Mouse (Mus musculus) heart, adult 2 months (tissue): ENCODE data around the gene Rapgef5. TPM values are rescaled to one million over a fixed set of nuclear protein-coding genes. Genes with fewer than 3 reads are reported as not detected.

Source experiments
- DNase-seq, 2 experiments: peaks; one replicate each; pipeline ENCODE4 v3.0.0; 2021
- H3K27ac ChIP-seq: fragments of 200-600 bp; 2 replicates; pipeline ENCODE4 v1.8.1; 2022
- H3K27me3 ChIP-seq: fragments of 200-500 bp; 2 replicates; pipeline ENCODE4 v1.6.1; 2012; ENCODE audit warnings: mild to moderate bottlenecking, low read length, inconsistent platforms, mixed read lengths; ENCODE audit not compliant: control insufficient read depth, insufficient read depth
- H3K36me3 ChIP-seq: fragments of 200-500 bp; 2 replicates; pipeline ENCODE4 v1.6.1; 2012; ENCODE audit warnings: low read length, inconsistent platforms; ENCODE audit not compliant: control insufficient read depth, insufficient read depth
- H3K4me1 ChIP-seq: fragments of 200-500 bp; 2 replicates; pipeline ENCODE4 v1.6.1; 2011; ENCODE audit warnings: low read length; ENCODE audit not compliant: control insufficient read depth, insufficient read depth
- H3K4me3 ChIP-seq: fragments of 200-600 bp; 2 replicates; pipeline ENCODE4 v1.8.1; 2022
- H3K79me2 ChIP-seq: fragments of 200-500 bp; replicated peaks from 2 replicates; pipeline ENCODE4 v1.6.1; 2012; ENCODE audit warnings: mild to moderate bottlenecking, inconsistent platforms, low read length, moderate library complexity, mixed read lengths; ENCODE audit not compliant: control insufficient read depth, insufficient read depth
- H3K9ac ChIP-seq: fragments of 200-500 bp; 2 replicates; pipeline ENCODE4 v1.6.1; 2012; ENCODE audit warnings: low read depth, mild to moderate bottlenecking, control low read depth, inconsistent platforms, low read length, mixed read lengths
- CTCF ChIP-seq: fragments of 200-600 bp; IDR thresholded peaks from 2 replicates; pipeline ENCODE4 v1.8.1; 2022; ENCODE audit warnings: antibody characterized with exemption, mild to moderate bottlenecking, moderate library complexity
- EP300 ChIP-seq: fragments of 200-500 bp; IDR thresholded peaks from 2 replicates; pipeline ENCODE4 v1.6.1; 2011; ENCODE audit warnings: low read depth, low read length, control low read depth; ENCODE audit not compliant: insufficient read depth
- POLR2A ChIP-seq: fragments of 200-500 bp; IDR thresholded peaks from 2 replicates; pipeline ENCODE4 v1.6.1; 2011; ENCODE audit warnings: mild to moderate bottlenecking, low read depth, low read length, control low read depth; ENCODE audit not compliant: insufficient read depth
- WGBS: fragments of 180-500 bp; shearing (Covaris S2); methylation state at CpG from one replicate; pipeline ENCODE4 v1.1.7; 2018; 5-methylcytosine and 5-hydroxymethylcytosine counted together
- intact Hi-C: fragments of 180-260 bp; cut with DNase I; formaldehyde crosslinking; loops from one replicate; pipeline ENCODE4 v1.15.1; 2025
- polyA plus RNA-seq: library from polyadenylated mRNA; depleted of rRNA; stranded (reverse); fragments of >200 nt; gene quantifications from 2 replicates; pipeline ENCODE4 v1.2.3, GENCODE M21; 2012
- total RNA-seq, 2 experiments: library from RNA; stranded (reverse); gene quantifications; 2 replicates each; pipeline ENCODE4 v1.2.3; 2021

Rapgef5 gene
- total and polyA plus RNA-seq, 3 experiments: 11.4 to 33.0 (median 29.9) TPM

DNA sequence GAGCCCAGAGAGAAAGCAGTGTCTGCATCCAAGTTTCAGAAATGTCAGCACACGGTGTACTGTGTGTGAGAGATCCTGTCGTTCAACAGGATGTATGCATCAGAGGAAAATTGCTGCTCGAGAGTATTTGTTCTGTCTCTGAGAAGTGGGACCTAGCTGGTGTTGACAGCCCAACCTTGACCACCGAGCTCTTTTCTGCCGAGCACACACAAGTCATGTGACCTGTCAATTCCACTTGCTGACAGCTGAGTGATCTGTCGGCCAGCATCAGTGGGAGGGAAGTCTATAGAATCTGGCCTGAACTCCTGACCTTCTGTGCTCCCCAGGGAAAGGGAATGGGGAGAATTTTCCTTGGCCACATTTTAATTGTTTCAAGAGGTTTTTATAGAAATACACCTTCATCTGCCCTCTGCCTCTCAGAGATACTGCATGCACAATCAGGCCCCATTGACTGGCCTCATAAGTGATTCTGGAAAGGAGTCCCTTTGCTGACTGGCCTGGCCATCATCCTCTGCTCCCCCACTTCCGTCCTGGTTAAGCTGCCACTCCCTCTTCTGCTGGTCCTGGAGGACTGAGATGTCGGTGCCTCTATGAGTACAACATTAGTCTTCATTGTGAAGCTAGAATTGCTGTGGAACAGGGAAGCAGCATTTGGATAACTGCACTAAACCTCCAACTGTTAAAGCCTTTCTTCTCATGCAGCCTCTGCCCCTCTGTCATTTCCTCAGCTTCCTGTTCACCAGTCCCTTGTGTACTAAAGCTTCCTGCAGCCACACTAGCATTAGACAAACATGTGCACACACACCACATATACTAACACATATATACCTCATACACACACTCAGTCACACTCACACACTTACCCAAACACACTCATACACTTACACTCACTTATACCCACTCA lies 228.6 kb downstream of the Rapgef5 start:
- no peak for DNase-seq
- intact Hi-C loops: no loop called here
- no peaks in the 10 kb centered on the region for H3K27me3 ChIP-seq
- H3K36me3 ChIP-seq: peaks cover 34% of the 10 kb centered on the region
- 12% methylated on average over 8 of the region's 8 CpGs for WGBS
- H3K4me3 ChIP-seq: no peak overlapping the region
- peaks cover 7% of the 10 kb centered on the region for H3K4me1 ChIP-seq
- TF ChIP-seq POLR2A (no peak), EP300 (no peak), CTCF (no peak)
- no peak overlapping the region for H3K9ac ChIP-seq
- H3K27ac ChIP-seq: 0 out of 2 replicates have a peak overlapping the region, but pooled peaks have one; percentile 0
- H3K79me2 ChIP-seq: no peaks in the 10 kb centered on the region

DNA sequence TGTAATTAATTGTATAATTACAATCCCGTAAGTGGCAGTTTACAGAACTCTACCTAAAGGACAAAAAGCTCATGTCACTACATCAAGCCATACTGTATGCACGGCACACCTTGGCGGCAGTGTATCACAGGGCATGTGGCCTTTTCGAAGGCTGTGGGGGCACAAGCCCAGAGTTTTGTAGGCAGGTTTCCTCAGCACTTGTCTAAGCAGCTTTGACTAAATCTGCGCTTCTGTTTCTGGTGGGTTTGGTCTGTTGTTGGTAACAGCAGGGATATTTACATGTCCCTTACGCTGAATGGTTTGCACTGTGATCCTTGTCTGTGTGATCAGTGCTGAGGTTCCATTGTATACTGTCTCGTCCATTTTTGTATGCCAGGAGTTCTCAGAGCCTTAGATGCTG lies 230.3 kb downstream of the Rapgef5 start:
- Histone ChIP-seq H3K36me3 (peaks cover 45% of the 10 kb centered on the region), H3K27ac (no peak overlapping the region), H3K79me2 (no peaks in the 10 kb centered on the region), H3K4me3 (no peak overlapping the region), H3K9ac (no peak overlapping the region), H3K27me3 (no peaks in the 10 kb centered on the region), H3K4me1 (peaks cover 12% of the 10 kb centered on the region)
- intact Hi-C loops: no loop called here
- TF ChIP-seq CTCF (no peak), POLR2A (no peak), EP300 (no peak)
- DNase-seq: no peak
- 95% methylated on average over 7 of the region's 7 CpGs for WGBS

DNA sequence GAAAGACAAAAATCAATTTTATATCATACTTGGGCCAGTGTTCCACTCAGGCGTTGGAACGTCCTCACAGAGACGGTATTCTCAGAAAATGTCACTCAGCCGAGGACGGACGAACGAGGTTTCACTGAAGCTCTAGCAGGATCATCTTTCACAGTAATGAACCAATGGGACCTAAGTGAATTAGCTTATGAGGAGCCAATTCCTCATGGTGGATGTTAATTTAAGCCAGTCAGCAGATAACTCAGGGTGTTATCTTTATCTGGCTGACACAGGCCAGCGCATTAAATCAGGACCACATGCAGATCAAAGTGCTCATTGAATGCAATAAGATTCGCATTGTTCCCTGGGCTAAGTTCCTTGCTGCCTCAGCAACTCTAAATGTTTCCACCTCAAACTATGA lies 234.8 kb downstream of the Rapgef5 start:
- TF ChIP-seq CTCF: no peak
- no peak for TF ChIP-seq EP300
- no peak for TF ChIP-seq POLR2A
- Histone ChIP-seq H3K27me3 (no peaks in the 10 kb centered on the region), H3K27ac (peak overlapping the region; percentile 83), H3K36me3 (peaks cover 29% of the 10 kb centered on the region), H3K4me3 (0 out of 2 replicates have a peak overlapping the region, but pooled peaks have one; percentile 6), H3K4me1 (peaks cover 14% of the 10 kb centered on the region), H3K79me2 (no peaks in the 10 kb centered on the region), H3K9ac (no peak overlapping the region)
- 28% methylated on average over 9 of the region's 9 CpGs for WGBS
- intact Hi-C loops: loop anchor here (5.0 kb wide), 1 partner anchor 299 kb away; no protein-coding TSS in a partner anchor
- no peak for DNase-seq

DNA sequence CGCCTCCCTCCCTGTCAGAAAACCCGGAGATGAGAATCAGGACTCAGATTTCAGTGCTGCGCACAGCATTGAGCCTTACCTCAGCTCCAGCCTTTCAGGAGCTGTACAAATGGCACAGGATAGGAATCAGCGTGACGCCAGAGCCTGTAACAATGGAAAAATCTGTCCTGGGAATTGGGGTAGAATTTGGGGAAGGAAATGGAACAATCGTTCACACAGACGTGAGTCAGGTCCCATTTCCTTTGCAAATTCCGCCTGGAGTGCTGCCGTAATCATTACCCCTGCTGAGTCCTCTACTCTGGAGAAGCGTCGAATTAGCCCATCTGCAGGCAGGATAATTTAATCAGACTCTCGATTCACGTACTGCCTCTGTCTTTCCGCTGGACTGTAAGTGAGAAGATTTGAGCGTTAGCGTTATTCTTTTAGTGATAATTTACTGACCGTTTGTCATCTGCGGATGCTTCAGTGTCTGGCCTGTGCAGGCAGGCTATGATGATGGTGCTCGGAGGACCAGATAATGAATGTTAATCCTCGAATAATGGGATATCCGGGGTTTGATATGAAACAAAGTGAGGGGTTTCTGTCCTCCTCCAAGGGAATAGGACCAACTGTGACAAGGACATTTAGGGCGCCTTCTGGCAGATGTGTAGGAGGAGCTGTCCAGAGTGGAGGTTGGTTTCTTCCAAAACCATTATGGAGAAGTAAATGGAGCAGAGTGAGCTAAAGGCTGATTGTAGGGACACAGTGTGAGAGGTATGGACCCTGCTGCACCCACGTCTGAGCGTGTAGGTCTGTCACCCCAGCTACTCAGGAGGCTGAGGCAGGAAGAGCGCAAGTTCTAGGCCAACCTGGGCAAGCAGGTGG lies 235.5 kb downstream of the Rapgef5 start:
- no peaks in the 10 kb centered on the region for H3K79me2 ChIP-seq
- peaks cover 16% of the 10 kb centered on the region for H3K4me1 ChIP-seq
- H3K9ac ChIP-seq: no peak overlapping the region
- 42% methylated on average over 25 of the region's 25 CpGs for WGBS
- DNase-seq: peak; percentile 59 to 72
- TF ChIP-seq CTCF: no peak
- no peak for TF ChIP-seq POLR2A
- peak; percentile 78 for TF ChIP-seq EP300
- no peaks in the 10 kb centered on the region for H3K27me3 ChIP-seq
- H3K36me3 ChIP-seq: peaks cover 32% of the 10 kb centered on the region
- intact Hi-C loops: loop anchor here (5.0 kb wide), 1 partner anchor 299 kb away; no protein-coding TSS in a partner anchor
- H3K4me3 ChIP-seq: 0 out of 2 replicates have a peak overlapping the region, but pooled peaks have one; percentile 6
- H3K27ac ChIP-seq: peak overlapping the region; percentile 83

DNA sequence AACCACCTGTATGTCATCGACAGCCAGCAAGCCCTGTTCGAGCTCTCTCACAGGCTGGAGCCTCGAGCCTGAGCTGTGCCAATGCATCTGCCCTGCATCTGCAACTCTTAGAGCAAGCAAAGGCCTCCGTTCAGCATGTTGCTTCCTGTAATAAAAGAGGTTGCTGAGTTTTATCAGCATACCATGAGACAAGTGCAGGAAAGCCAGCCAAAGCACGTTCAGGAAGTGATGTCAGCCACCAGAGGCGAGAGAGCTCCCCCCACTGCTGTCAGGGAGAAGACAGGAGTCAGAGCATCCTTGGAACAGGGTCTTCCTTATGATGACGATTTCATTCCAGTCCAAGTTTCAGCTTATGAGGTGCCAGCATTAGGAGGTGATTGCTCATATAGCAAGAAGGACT lies 239.7 kb downstream of the Rapgef5 start:
- DNase-seq: peak in 1 of 2 experiments; percentile 43
- intact Hi-C loops: no loop called here
- H3K4me1 ChIP-seq: peaks cover 10% of the 10 kb centered on the region
- TF ChIP-seq CTCF: peak; percentile 35
- TF ChIP-seq POLR2A: no peak
- TF ChIP-seq EP300: 0 out of 2 replicates have a peak, but pooled peaks have one; percentile 39
- peak overlapping the region; percentile 52 for H3K27ac ChIP-seq
- H3K4me3 ChIP-seq: no peak overlapping the region
- H3K9ac ChIP-seq: no peak overlapping the region
- WGBS: 12% methylated on average over 7 of the region's 7 CpGs
- no peaks in the 10 kb centered on the region for H3K27me3 ChIP-seq
- no peaks in the 10 kb centered on the region for H3K79me2 ChIP-seq
- peaks cover 19% of the 10 kb centered on the region for H3K36me3 ChIP-seq

DNA sequence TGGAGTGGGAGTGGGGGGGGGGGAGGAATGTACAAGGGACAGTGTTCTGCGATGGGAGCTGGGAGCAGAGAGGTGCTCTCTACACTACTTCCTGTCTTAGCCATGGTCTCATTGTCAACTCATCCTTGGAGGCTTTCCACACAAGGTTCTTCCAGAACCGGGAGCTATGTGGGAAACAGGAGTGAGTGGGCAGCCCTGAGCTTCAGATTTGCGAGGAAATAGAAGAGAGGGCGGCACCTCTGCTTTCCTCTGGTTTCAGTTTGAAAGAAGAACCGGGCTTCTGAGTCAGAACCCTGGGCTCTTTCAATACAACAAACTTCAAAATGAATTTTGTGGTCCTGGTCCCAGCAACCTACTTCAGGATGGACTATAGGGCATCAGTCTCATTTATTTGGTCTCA lies 244.1 kb downstream of the Rapgef5 start:
- no peaks in the 10 kb centered on the region for H3K79me2 ChIP-seq
- no peaks in the 10 kb centered on the region for H3K27me3 ChIP-seq
- 48% methylated on average over 5 of the region's 5 CpGs for WGBS
- H3K4me1 ChIP-seq: peaks cover 15% of the 10 kb centered on the region
- H3K9ac ChIP-seq: no peak overlapping the region
- TF ChIP-seq POLR2A (no peak), EP300 (no peak), CTCF (no peak)
- H3K27ac ChIP-seq: no peak overlapping the region; the same call in 1 of the 2 replicates
- DNase-seq: no peak
- H3K36me3 ChIP-seq: peaks cover 12% of the 10 kb centered on the region
- H3K4me3 ChIP-seq: no peak overlapping the region
- intact Hi-C loops: no loop called here
